Mouse (Mus musculus) kidney, embryonic 14.5 days (tissue): ENCODE data around the gene Qrich2. TPM values are rescaled to one million over a fixed set of nuclear protein-coding genes. Genes with fewer than 3 reads are reported as not detected.
"Not testable (repeated sequence)": the region's sequence is repeated elsewhere in the genome, so short reads cannot be mapped to it uniquely, and the experiment has no call there.

ENCODE experiments used
- ATAC-seq: fragments of 200-750 bp; cut with Nextera tagmentation; 2 replicates; pipeline ENCODE4 v1.8.0; 2017; ENCODE audit warnings: moderate number of reproducible peaks, mild to moderate bottlenecking, moderate TSS enrichment, moderate library complexity; ENCODE audit not compliant: low FRiP score, low TSS enrichment
- H3K27ac ChIP-seq: fragments of 300-500 bp; sonication (generic); 2 replicates; pipeline ENCODE4 v1.5.1; 2014; ENCODE audit warnings: low read depth, mild to moderate bottlenecking, low read length, moderate library complexity, mixed read lengths
- H3K27me3 ChIP-seq: fragments of 300-500 bp; sonication (generic); 2 replicates; pipeline ENCODE4 v1.6.1; 2014; ENCODE audit warnings: mild to moderate bottlenecking, low read length; ENCODE audit not compliant: control insufficient read depth, insufficient read depth
- H3K36me3 ChIP-seq: fragments of 300-500 bp; sonication (generic); 2 replicates; pipeline ENCODE4 v1.6.1; 2014; ENCODE audit warnings: low read length, mixed read lengths; ENCODE audit not compliant: control insufficient read depth, insufficient read depth
- H3K4me1 ChIP-seq: fragments of 300-500 bp; sonication (generic); 2 replicates; pipeline ENCODE4 v1.6.1; 2014; ENCODE audit warnings: low read length, mixed read lengths; ENCODE audit not compliant: control insufficient read depth, insufficient read depth
- H3K4me2 ChIP-seq: fragments of 300-500 bp; sonication (generic); replicated peaks from 2 replicates; pipeline ENCODE4 v1.6.1; 2014; ENCODE audit warnings: low read depth, mild to moderate bottlenecking, low read length
- H3K4me3 ChIP-seq: fragments of 300-500 bp; sonication (generic); 2 replicates; pipeline ENCODE4 v1.5.1; 2014; ENCODE audit warnings: mild to moderate bottlenecking, low read length
- H3K9ac ChIP-seq: fragments of 300-500 bp; sonication (generic); 2 replicates; pipeline ENCODE4 v1.6.1; 2014; ENCODE audit warnings: low read depth, mild to moderate bottlenecking, low read length, moderate library complexity
- H3K9me3 ChIP-seq: fragments of 300-500 bp; sonication (generic); 2 replicates; pipeline ENCODE4 v1.6.1; 2016; ENCODE audit warnings: low read length; ENCODE audit not compliant: control insufficient read depth
- WGBS: fragments of 180-500 bp; shearing (Covaris S2); extraction: QIAGEN DNeasy Blood & Tissue Kit; methylation state at CpG from one replicate; pipeline ENCODE4 v1.1.7; 2014; 5-methylcytosine and 5-hydroxymethylcytosine counted together
- polyA plus RNA-seq: library from polyadenylated mRNA; unstranded; fragments of >200 nt; fragmentation: Nextera tagmentation; extraction: Ambion mirVana; gene quantifications from 2 replicates; pipeline ENCODE4 v1.2.1, GENCODE M21; 2014

Qrich2 gene
- polyA plus RNA-seq, 1 experiment from 2014 or later: 0.39 TPM

DNA sequence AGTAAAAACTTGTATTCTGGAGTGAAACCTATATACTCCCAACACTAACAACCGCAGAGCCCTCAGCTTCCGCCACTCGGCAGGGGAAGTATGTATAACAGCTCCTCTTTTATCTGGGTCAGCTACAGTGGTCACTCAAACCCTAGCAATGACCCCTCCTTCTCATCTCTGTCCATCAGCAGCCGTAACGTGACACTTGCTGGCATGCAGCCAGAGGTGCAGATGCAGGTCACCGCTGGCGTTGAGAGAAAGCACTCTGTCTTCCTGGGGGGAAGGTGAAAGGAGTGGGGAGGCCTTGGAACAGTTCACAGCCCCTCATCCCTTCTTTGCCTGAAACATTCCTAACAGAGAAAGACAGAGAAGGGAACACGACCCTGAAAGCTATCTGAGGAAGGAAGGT is 13.8 kb upstream of the Qrich2 start:
- Histone ChIP-seq H3K36me3 (peaks cover 97% of the 10 kb centered on the region), H3K9ac (no peak overlapping the region), H3K4me1 (no peaks in the 10 kb centered on the region), H3K27ac (no peak overlapping the region), H3K27me3 (no peaks in the 10 kb centered on the region), H3K9me3 (no peaks in the 10 kb centered on the region), H3K4me3 (no peak overlapping the region), H3K4me2 (no peak overlapping the region)
- no peak for ATAC-seq
- WGBS: 39% methylated on average over 8 of the region's 8 CpGs

DNA sequence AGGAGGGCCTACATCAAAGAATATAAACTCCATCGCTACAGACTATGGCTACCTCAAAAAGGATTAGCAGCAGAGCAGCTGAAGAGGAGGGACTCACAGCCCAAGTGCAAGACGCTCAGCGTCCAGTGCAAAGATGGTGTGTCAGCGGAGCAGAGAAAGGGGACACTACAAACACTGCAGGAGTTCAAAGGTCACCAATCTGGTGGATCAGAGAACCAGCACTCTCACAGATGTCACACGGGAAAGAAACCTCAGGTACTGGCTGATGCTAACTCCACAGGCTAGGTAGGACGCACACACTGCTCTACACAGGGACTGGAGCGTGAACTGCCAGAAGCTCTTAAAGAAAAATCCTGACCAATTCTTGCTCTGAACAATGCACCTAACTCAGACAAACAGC is 12.9 kb upstream of the Qrich2 start:
- Histone ChIP-seq H3K4me2 (no peak overlapping the region), H3K27me3 (no peaks in the 10 kb centered on the region), H3K4me1 (no peaks in the 10 kb centered on the region), H3K27ac (no peak overlapping the region), H3K4me3 (no peak overlapping the region), H3K9ac (no peak overlapping the region), H3K36me3 (peaks cover 96% of the 10 kb centered on the region), H3K9me3 (no peaks in the 10 kb centered on the region)
- no peak for ATAC-seq
- WGBS: 76% methylated on average over 7 of the region's 7 CpGs

DNA sequence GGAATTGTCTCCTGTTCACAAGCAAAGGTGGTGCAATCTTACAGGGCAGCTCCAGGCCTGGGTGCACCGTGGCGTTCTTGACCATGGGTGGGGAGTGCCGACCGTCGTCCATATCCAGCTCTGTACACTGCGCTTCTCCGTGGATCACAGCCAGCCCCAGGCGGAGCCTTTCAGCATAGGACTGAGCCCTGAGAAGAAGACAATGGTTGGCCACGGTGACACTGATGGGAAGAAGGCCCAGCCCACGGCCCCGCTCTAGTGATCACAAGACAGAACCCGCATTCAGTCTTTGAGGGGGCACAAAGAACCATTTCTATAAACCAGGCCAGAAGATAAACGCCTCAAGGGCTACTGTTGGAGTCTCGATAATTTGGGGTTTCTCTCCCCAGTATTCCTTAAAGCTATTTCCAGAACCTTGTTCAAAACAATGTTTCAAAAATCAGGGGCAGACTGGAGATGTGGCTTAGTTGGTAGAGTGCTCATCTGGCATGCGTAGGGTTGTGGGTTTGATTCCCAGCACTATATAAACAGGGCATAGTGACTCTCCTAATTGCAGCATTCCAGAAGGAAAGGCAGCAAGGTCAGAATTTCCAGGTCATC is 11.2 kb upstream of the Qrich2 start:
- no peak overlapping the region for H3K27ac ChIP-seq
- 89% methylated on average over 15 of the region's 15 CpGs for WGBS
- no peaks in the 10 kb centered on the region for H3K9me3 ChIP-seq
- no peak for ATAC-seq
- peaks cover 98% of the 10 kb centered on the region for H3K36me3 ChIP-seq
- H3K4me2 ChIP-seq: no peak overlapping the region
- H3K9ac ChIP-seq: no peak overlapping the region
- no peaks in the 10 kb centered on the region for H3K4me1 ChIP-seq
- no peak overlapping the region for H3K4me3 ChIP-seq
- H3K27me3 ChIP-seq: no peaks in the 10 kb centered on the region

DNA sequence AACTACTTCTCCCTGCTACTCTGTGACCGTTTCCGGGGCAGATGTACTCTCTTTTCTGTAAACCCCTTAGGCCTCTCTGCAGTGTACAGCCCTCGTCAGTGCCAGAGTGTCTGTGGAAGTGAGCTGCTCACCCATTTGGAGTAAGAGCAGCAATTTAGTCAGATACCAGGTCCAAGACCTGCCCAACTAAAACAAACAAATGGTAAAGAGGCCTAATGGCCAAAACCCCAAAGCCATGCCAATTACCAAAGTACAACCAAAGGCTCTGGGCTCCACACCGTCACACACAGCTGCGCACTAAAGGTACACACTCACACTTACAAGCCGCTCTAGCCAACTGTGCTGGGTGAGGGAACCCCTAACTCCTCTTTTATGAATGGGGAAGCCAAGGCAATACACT is 10.7 kb upstream of the Qrich2 start:
- 80% methylated on average over 6 of the region's 6 CpGs for WGBS
- Histone ChIP-seq H3K4me3 (no peak overlapping the region), H3K36me3 (peaks cover 98% of the 10 kb centered on the region), H3K27me3 (no peaks in the 10 kb centered on the region), H3K4me1 (no peaks in the 10 kb centered on the region), H3K9ac (no peak overlapping the region), H3K4me2 (no peak overlapping the region), H3K9me3 (no peaks in the 10 kb centered on the region), H3K27ac (no peak overlapping the region)
- no peak for ATAC-seq

DNA sequence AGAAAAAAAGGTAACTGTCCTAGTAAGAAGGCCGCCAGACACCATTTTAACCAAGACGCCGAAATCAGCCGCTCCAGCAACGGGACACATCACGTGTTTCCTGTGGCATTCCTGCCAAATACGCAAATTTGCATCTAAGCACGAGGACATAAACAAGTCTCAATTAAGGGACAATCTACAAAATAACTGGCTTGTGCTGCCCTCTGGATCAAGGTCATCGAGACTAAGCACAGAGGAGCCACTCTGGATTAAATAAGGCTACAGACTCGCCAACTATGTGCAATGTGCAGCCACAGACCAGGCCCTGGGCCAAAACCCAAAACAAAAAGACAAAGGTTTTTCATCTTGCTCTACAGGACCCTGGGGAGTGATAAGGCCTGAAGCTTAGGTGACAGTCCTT is 10.0 kb upstream of the Qrich2 start:
- no peaks in the 10 kb centered on the region for H3K4me1 ChIP-seq
- no peak overlapping the region for H3K4me2 ChIP-seq
- H3K27ac ChIP-seq: no peak overlapping the region
- ATAC-seq: no peak
- WGBS: 94% methylated on average over 10 of the region's 10 CpGs
- no peaks in the 10 kb centered on the region for H3K9me3 ChIP-seq
- H3K27me3 ChIP-seq: no peaks in the 10 kb centered on the region
- peaks cover 98% of the 10 kb centered on the region for H3K36me3 ChIP-seq
- no peak overlapping the region for H3K4me3 ChIP-seq
- no peak overlapping the region for H3K9ac ChIP-seq

DNA sequence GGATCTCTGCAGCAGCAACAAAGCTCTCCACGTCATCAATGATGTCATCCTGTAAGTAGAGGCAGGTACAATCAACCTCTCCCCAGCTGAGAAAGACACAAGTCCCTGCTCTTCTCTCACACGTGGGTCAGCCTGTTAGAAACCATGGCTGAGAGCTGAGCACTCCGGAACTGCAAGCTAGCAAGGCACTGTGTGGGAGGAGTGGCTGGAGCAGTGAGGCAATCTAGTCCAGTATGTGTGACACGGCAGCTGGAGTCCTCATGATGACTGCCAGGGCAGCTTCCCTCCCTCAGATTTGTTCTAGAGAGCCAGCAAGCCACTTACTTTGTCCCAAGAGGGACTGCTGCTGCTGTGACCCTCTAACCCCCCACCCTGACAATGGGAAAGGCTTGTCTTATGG is 6.2 kb upstream of the Qrich2 start:
- Histone ChIP-seq H3K9ac (no peak overlapping the region), H3K27ac (no peak overlapping the region), H3K36me3 (peaks cover 70% of the 10 kb centered on the region), H3K4me2 (no peak overlapping the region), H3K27me3 (no peaks in the 10 kb centered on the region), H3K4me1 (no peaks in the 10 kb centered on the region), H3K4me3 (no peak overlapping the region), H3K9me3 (no peaks in the 10 kb centered on the region)
- WGBS: 63% methylated on average over 4 of the region's 4 CpGs
- ATAC-seq: no peak

DNA sequence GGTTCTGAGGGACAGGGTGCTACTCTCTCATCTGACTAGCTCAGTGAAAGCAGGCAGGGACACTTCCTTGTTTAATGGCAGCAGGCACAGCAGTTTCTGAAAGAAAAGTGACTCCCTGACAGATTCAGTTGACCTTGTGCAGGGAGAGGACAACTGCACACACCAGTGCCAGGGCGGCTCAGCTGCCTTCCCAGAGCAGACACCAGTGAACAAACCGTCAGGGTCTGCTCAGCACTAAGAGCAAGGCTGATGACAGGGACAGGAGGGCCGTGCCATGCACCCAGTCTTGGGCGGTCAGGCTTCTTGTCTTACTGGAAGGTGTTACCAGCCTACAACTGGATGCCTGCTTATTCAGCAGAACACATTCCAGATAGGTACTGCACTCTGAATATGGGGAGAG is 4.9 kb upstream of the Qrich2 start:
- Histone ChIP-seq H3K36me3 (peaks cover 56% of the 10 kb centered on the region), H3K9me3 (no peaks in the 10 kb centered on the region)
- 90% methylated on average over 4 of the region's 4 CpGs for WGBS

DNA sequence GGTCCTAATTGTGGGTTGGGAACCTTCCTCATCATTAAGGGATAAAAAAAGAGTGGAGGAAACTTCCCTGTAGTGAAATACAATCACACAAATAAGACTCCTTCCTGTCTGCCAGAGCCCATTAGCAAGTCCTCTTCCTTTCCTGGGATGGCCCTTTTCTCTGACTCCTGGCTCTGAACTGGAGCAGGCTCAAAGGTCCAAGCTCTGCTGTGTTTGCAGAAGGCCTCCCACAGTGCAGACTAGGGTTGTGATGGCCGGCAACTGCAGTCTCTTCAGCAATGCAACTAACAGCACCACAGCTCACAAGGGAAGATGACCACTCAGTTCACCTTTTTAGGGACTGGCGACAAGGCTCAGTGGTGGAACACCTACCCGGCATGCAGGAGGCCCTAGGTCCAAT is 4.2 kb upstream of the Qrich2 start:
- H3K4me2 ChIP-seq: no peak overlapping the region
- no peak for ATAC-seq
- no peaks in the 10 kb centered on the region for H3K27me3 ChIP-seq
- no peak overlapping the region for H3K27ac ChIP-seq
- H3K36me3 ChIP-seq: peaks cover 50% of the 10 kb centered on the region
- no peaks in the 10 kb centered on the region for H3K4me1 ChIP-seq
- H3K9ac ChIP-seq: no peak overlapping the region
- no peaks in the 10 kb centered on the region for H3K9me3 ChIP-seq
- 84% methylated on average over 3 of the region's 3 CpGs for WGBS
- no peak overlapping the region for H3K4me3 ChIP-seq

More for the DNA sequence above, 4.9 kb upstream of the Qrich2 start:
- Histone ChIP-seq H3K9ac (no peak overlapping the region), H3K4me1 (no peaks in the 10 kb centered on the region), H3K27ac (no peak overlapping the region), H3K27me3 (no peaks in the 10 kb centered on the region), H3K4me2 (no peak overlapping the region), H3K4me3 (no peak overlapping the region)
- no peak for ATAC-seq

DNA sequence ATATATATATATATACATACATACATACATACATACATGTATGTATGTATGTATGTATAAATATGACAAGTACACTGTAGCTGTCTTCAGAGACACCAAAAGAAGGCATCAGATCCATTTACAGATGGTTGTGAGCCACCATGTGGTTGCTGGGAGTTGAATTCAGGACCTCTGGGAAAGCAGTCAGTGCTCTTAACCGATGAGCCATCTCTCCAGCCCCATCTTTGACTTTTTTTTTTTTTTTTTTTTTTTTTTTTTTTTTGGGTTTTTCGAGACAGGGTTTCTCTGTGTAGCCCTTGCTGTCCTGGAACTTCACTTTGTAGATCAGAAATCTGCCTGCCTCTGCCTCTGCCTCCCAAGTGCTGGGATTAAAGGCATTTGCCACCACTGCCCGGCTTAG is 2.3 kb upstream of the Qrich2 start:
- not testable (repeated sequence) for H3K9ac ChIP-seq

More for the DNA sequence above, 2.3 kb upstream of the Qrich2 start:
- H3K36me3 ChIP-seq: peaks cover 33% of the 10 kb centered on the region
- not testable (repeated sequence) for H3K4me2 ChIP-seq, ATAC-seq, H3K4me1 ChIP-seq, H3K4me3 ChIP-seq, H3K27ac ChIP-seq, H3K27me3 ChIP-seq, H3K9me3 ChIP-seq
- WGBS: 82% methylated on average over 3 of the region's 3 CpGs
